Mouse (Mus musculus) midbrain, embryonic 15.5 days (tissue): ENCODE data around the gene Hbs1l. TPM values are rescaled to one million over a fixed set of nuclear protein-coding genes. Genes with fewer than 3 reads are reported as not detected.

Source experiments
- ATAC-seq: fragments of 200-750 bp; cut with Nextera tagmentation; replicated peaks from 2 replicates; pipeline ENCODE4 v1.8.0; 2017; ENCODE audit warnings: moderate TSS enrichment
- H3K27ac ChIP-seq: fragments of 300-500 bp; sonication (generic); 2 replicates; pipeline ENCODE4 v1.5.1; 2015; ENCODE audit warnings: mild to moderate bottlenecking, inconsistent platforms
- H3K27me3 ChIP-seq: fragments of 300-500 bp; sonication (generic); replicated peaks from 2 replicates; pipeline ENCODE4 v1.6.1; 2015; ENCODE audit warnings: inconsistent platforms
- H3K36me3 ChIP-seq: fragments of 300-500 bp; sonication (generic); replicated peaks from 2 replicates; pipeline ENCODE4 v1.6.1; 2015; ENCODE audit warnings: inconsistent platforms
- H3K4me1 ChIP-seq: fragments of 300-500 bp; sonication (generic); 2 replicates; pipeline ENCODE4 v1.6.1; 2015; ENCODE audit warnings: inconsistent platforms
- H3K4me2 ChIP-seq: fragments of 300-500 bp; sonication (generic); 2 replicates; pipeline ENCODE4 v1.6.1; 2015; ENCODE audit warnings: inconsistent platforms, mild to moderate bottlenecking, moderate library complexity
- H3K4me3 ChIP-seq: fragments of 300-500 bp; sonication (generic); 2 replicates; pipeline ENCODE4 v1.5.1; 2015; ENCODE audit warnings: mild to moderate bottlenecking, inconsistent platforms
- H3K9ac ChIP-seq: fragments of 300-500 bp; sonication (generic); 2 replicates; pipeline ENCODE4 v1.6.1; 2015; ENCODE audit warnings: mild to moderate bottlenecking, inconsistent platforms
- H3K9me3 ChIP-seq: fragments of 300-500 bp; sonication (generic); 2 replicates; pipeline ENCODE4 v1.6.1; 2016; ENCODE audit warnings: inconsistent platforms
- WGBS: fragments of 180-500 bp; shearing (Covaris S2); methylation state at CpG from one replicate; pipeline ENCODE4 v1.1.7; 2015; ENCODE audit warnings: mixed read lengths; 5-methylcytosine and 5-hydroxymethylcytosine counted together
- polyA plus RNA-seq: library from polyadenylated mRNA; unstranded; fragments of >200 nt; fragmentation: Nextera tagmentation; extraction: Ambion mirVana; gene quantifications from 2 replicates; pipeline ENCODE4 v1.2.1, GENCODE M21; 2015

Gene Hbs1l
- polyA plus RNA-seq, 1 experiment from 2014 or later: 91.5 TPM

- Histone ChIP-seq H3K9me3 (no peaks in the 10 kb centered on the region), H3K27me3 (no peaks in the 10 kb centered on the region), H3K36me3 (no peaks in the 10 kb centered on the region), H3K27ac (no peak overlapping the region), H3K4me1 (no peaks in the 10 kb centered on the region), H3K9ac (no peak overlapping the region), H3K4me3 (no peak overlapping the region), H3K4me2 (no peak overlapping the region)
- WGBS: 70% methylated on average over 7 of the region's 7 CpGs
- ATAC-seq: no peak
These were observed 104.3 kb downstream of the Hbs1l start for GRCm38 (mm10) chr10:21400031-21400430.

GRCm38 (mm10) chr10:21400453-21400852, 104.7 kb downstream of the Hbs1l start:
- 67% methylated on average over 2 of the region's 2 CpGs for WGBS
- H3K9me3 ChIP-seq: no peaks in the 10 kb centered on the region
- ATAC-seq: no peak

GRCm38 (mm10) chr10:21401259-21401658, 105.5 kb downstream of the Hbs1l start:
- Histone ChIP-seq H3K27ac (no peak overlapping the region), H3K4me1 (no peaks in the 10 kb centered on the region), H3K4me2 (no peak overlapping the region), H3K9me3 (no peaks in the 10 kb centered on the region), H3K4me3 (no peak overlapping the region), H3K27me3 (no peaks in the 10 kb centered on the region), H3K36me3 (no peaks in the 10 kb centered on the region), H3K9ac (no peak overlapping the region)
- ATAC-seq: no peak
- 61% methylated on average over 4 of the region's 4 CpGs for WGBS

More at GRCm38 (mm10) chr10:21400453-21400852, 104.7 kb downstream of the Hbs1l start:
- Histone ChIP-seq H3K27me3 (no peaks in the 10 kb centered on the region), H3K4me3 (no peak overlapping the region), H3K27ac (no peak overlapping the region), H3K36me3 (no peaks in the 10 kb centered on the region), H3K4me1 (no peaks in the 10 kb centered on the region), H3K4me2 (no peak overlapping the region), H3K9ac (no peak overlapping the region)

- Histone ChIP-seq H3K27me3 (no peaks in the 10 kb centered on the region), H3K27ac (no peak overlapping the region), H3K9me3 (no peaks in the 10 kb centered on the region), H3K9ac (no peak overlapping the region), H3K4me1 (no peaks in the 10 kb centered on the region), H3K4me2 (no peak overlapping the region), H3K4me3 (no peak overlapping the region), H3K36me3 (no peaks in the 10 kb centered on the region)
- 90% methylated on average over 4 of the region's 4 CpGs for WGBS
- no peak for ATAC-seq
These were observed 109.0 kb downstream of the Hbs1l start for GRCm38 (mm10) chr10:21404822-21405221.

- 75% methylated on average over 11 of the region's 11 CpGs for WGBS
- Histone ChIP-seq H3K27me3 (no peaks in the 10 kb centered on the region), H3K4me1 (no peaks in the 10 kb centered on the region), H3K27ac (no peak overlapping the region), H3K9me3 (no peaks in the 10 kb centered on the region), H3K36me3 (no peaks in the 10 kb centered on the region), H3K9ac (no peak overlapping the region), H3K4me2 (no peak overlapping the region), H3K4me3 (no peak overlapping the region)
- ATAC-seq: no peak
These were observed 110.1 kb downstream of the Hbs1l start for GRCm38 (mm10) chr10:21405707-21406534.

GRCm38 (mm10) chr10:21410711-21411110, 114.9 kb downstream of the Hbs1l start:
- ATAC-seq: no peak
- no peaks in the 10 kb centered on the region for H3K9me3 ChIP-seq
- H3K4me2 ChIP-seq: no peak overlapping the region
- no peak overlapping the region for H3K4me3 ChIP-seq
- no peaks in the 10 kb centered on the region for H3K27me3 ChIP-seq
- no peak overlapping the region for H3K27ac ChIP-seq
- no peaks in the 10 kb centered on the region for H3K36me3 ChIP-seq
- 73% methylated on average over 5 of the region's 5 CpGs for WGBS
- H3K4me1 ChIP-seq: no peaks in the 10 kb centered on the region
- no peak overlapping the region for H3K9ac ChIP-seq

GRCm38 (mm10) chr10:21411621-21412205, 115.9 kb downstream of the Hbs1l start:
- no peaks in the 10 kb centered on the region for H3K4me1 ChIP-seq
- no peak overlapping the region for H3K27ac ChIP-seq
- no peaks in the 10 kb centered on the region for H3K27me3 ChIP-seq
- H3K9ac ChIP-seq: no peak overlapping the region
- H3K4me2 ChIP-seq: no peak overlapping the region
- H3K4me3 ChIP-seq: no peak overlapping the region
- no peaks in the 10 kb centered on the region for H3K36me3 ChIP-seq
- whole genome bisulfite sequencing: 76% methylated on average over 6 of the region's 6 CpGs
- ATAC-seq: no peak
- no peaks in the 10 kb centered on the region for H3K9me3 ChIP-seq

- no peak for ATAC-seq
- Histone ChIP-seq H3K9me3 (no peaks in the 10 kb centered on the region), H3K4me2 (no peak overlapping the region), H3K4me1 (no peaks in the 10 kb centered on the region), H3K9ac (no peak overlapping the region), H3K4me3 (no peak overlapping the region), H3K36me3 (no peaks in the 10 kb centered on the region), H3K27ac (no peak overlapping the region), H3K27me3 (no peaks in the 10 kb centered on the region)
- WGBS: 81% methylated on average over 4 of the region's 4 CpGs
These were observed 119.3 kb downstream of the Hbs1l start for GRCm38 (mm10) chr10:21415031-21415430.

- no peak for ATAC-seq
- WGBS: 96% methylated on average over 5 of the region's 5 CpGs
- H3K9ac ChIP-seq: no peak overlapping the region
- H3K4me3 ChIP-seq: no peak overlapping the region
- no peaks in the 10 kb centered on the region for H3K9me3 ChIP-seq
- no peak overlapping the region for H3K27ac ChIP-seq
- no peak overlapping the region for H3K4me2 ChIP-seq
- no peaks in the 10 kb centered on the region for H3K27me3 ChIP-seq
- H3K4me1 ChIP-seq: no peaks in the 10 kb centered on the region
- H3K36me3 ChIP-seq: no peaks in the 10 kb centered on the region
These were observed 120.4 kb downstream of the Hbs1l start for GRCm38 (mm10) chr10:21416184-21416583.

Other genes with a start within 250 kb of the Hbs1l start
- gene Myb, start 135.0 kb upstream of the Hbs1l start, polyA plus RNA-seq: 3.0 and 3.1 TPM in 2 replicates
- 0.06 and 0.18 TPM in 2 replicates for gene Aldh8a1, start 81.3 kb downstream of the Hbs1l start, polyA plus RNA-seq